Mouse (Mus musculus): ENCODE measurements around the gene Sept11. TPM values are rescaled to one million over a fixed set of nuclear protein-coding genes. Genes with fewer than 3 reads are reported as not detected.
A peak's percentile ranks its signal among the peaks of the same experiment; 100 is the strongest.

The Sept11 gene
- total RNA-seq, 1 experiment from 2014 or later: 67.9 TPM

GRCm38 (mm10) chr5:93163541-93163940 is 70.3 kb downstream of the Sept11 start:
- peak; percentile 48; the same call in 1 of the 2 replicates for ATAC-seq (replicated peaks; ENCODE audit: low read depth, poor library complexity, severe bottlenecking)

GRCm38 (mm10) chr5:93167919-93168516 is 74.8 kb downstream of the Sept11 start:
- ATAC-seq (replicated peaks; ENCODE audit: low read depth, poor library complexity, severe bottlenecking): peak; percentile 55; the same call in 1 of the 2 replicates

GRCm38 (mm10) chr5:93168654-93169053 is 75.4 kb downstream of the Sept11 start:
- ATAC-seq (replicated peaks; ENCODE audit: low read depth, poor library complexity, severe bottlenecking): no peak

- ATAC-seq (replicated peaks; ENCODE audit: low read depth, poor library complexity, severe bottlenecking): no peak
Measured at GRCm38 (mm10) chr5:93171420-93171819, 78.2 kb downstream of the Sept11 start.

- ATAC-seq (replicated peaks; ENCODE audit: low read depth, poor library complexity, severe bottlenecking): no peak
Measured at GRCm38 (mm10) chr5:93172536-93172935, 79.3 kb downstream of the Sept11 start.

- no peak for ATAC-seq (replicated peaks; ENCODE audit: low read depth, poor library complexity, severe bottlenecking)
Measured at GRCm38 (mm10) chr5:93174675-93175074, 81.4 kb downstream of the Sept11 start.

GRCm38 (mm10) chr5:93178616-93179015 is 85.4 kb downstream of the Sept11 start:
- ATAC-seq (replicated peaks; ENCODE audit: low read depth, poor library complexity, severe bottlenecking): no peak

GRCm38 (mm10) chr5:93180252-93180651 is 87.0 kb downstream of the Sept11 start:
- ATAC-seq (replicated peaks; ENCODE audit: low read depth, poor library complexity, severe bottlenecking): peak; percentile 67

GRCm38 (mm10) chr5:93183311-93183710 is 90.1 kb downstream of the Sept11 start:
- ATAC-seq (replicated peaks; ENCODE audit: low read depth, poor library complexity, severe bottlenecking): no peak

- no peak for ATAC-seq (replicated peaks; ENCODE audit: low read depth, poor library complexity, severe bottlenecking)
Measured at GRCm38 (mm10) chr5:93184548-93184947, 91.3 kb downstream of the Sept11 start.

- ATAC-seq (replicated peaks; ENCODE audit: low read depth, poor library complexity, severe bottlenecking): no peak
Measured at GRCm38 (mm10) chr5:93189607-93190006, 96.4 kb downstream of the Sept11 start.

- no peak for ATAC-seq (replicated peaks; ENCODE audit: low read depth, poor library complexity, severe bottlenecking)
Measured at GRCm38 (mm10) chr5:93190428-93190827, 97.2 kb downstream of the Sept11 start.

GRCm38 (mm10) chr5:93198232-93198631 is 105.0 kb downstream of the Sept11 start:
- no peak for ATAC-seq (replicated peaks; ENCODE audit: low read depth, poor library complexity, severe bottlenecking)

- ATAC-seq (replicated peaks; ENCODE audit: low read depth, poor library complexity, severe bottlenecking): no peak
Measured at GRCm38 (mm10) chr5:93201181-93201580, 107.9 kb downstream of the Sept11 start.

GRCm38 (mm10) chr5:93205371-93206108 is 112.3 kb downstream of the Sept11 start:
- ATAC-seq (replicated peaks; ENCODE audit: low read depth, poor library complexity, severe bottlenecking): peak; percentile 44

- ATAC-seq (replicated peaks; ENCODE audit: low read depth, poor library complexity, severe bottlenecking): peak; percentile 87
Measured at GRCm38 (mm10) chr5:93206109-93207005, 113.1 kb downstream of the Sept11 start, which contains the start of the genes Ccni and 2010109A12Rik. TSS of gene Ccni (minus strand) at chr5:93206495. TSS of gene 2010109A12Rik (plus strand) at chr5:93206518.

GRCm38 (mm10) chr5:93207006-93207348 is 113.7 kb downstream of the Sept11 start:
- no peak for ATAC-seq (replicated peaks; ENCODE audit: low read depth, poor library complexity, severe bottlenecking)

GRCm38 (mm10) chr5:93207555-93207954 is 114.3 kb downstream of the Sept11 start:
- ATAC-seq (replicated peaks; ENCODE audit: low read depth, poor library complexity, severe bottlenecking): no peak

GRCm38 (mm10) chr5:93218375-93218774 is 125.1 kb downstream of the Sept11 start:
- ATAC-seq (replicated peaks; ENCODE audit: low read depth, poor library complexity, severe bottlenecking): no peak

GRCm38 (mm10) chr5:93221661-93222060 is 128.4 kb downstream of the Sept11 start:
- ATAC-seq (replicated peaks; ENCODE audit: low read depth, poor library complexity, severe bottlenecking): no peak

- ATAC-seq (replicated peaks; ENCODE audit: low read depth, poor library complexity, severe bottlenecking): no peak
Measured at GRCm38 (mm10) chr5:93224549-93224948, 131.3 kb downstream of the Sept11 start.

All from common myeloid progenitor, adult 5-6 weeks (primary cell).